Mouse (Mus musculus): ENCODE data around the gene Olfr1223. TPM values are rescaled to one million over a fixed set of nuclear protein-coding genes. Genes with fewer than 3 reads are reported as not detected.

Olfr1223 gene
- not detected in 2 replicates for polyA plus RNA-seq (2012; rRNA removed)

GRCm38 (mm10) chr2:89151460-89151859, at the start of gene Olfr1223:
Gene Olfr1223, minus strand, starts transcription at chr2:89151560.

GRCm38 (mm10) chr2:89199948-89200347, 48.6 kb upstream of the Olfr1223 start, which contains the start of gene Olfr1226:
Gene Olfr1226, minus strand, starts transcription at chr2:89200048.

GRCm38 (mm10) chr2:89174569-89174968, 23.2 kb upstream of the Olfr1223 start, which contains the start of gene Olfr1225:
Gene Olfr1225, minus strand, starts transcription at chr2:89174669.

GRCm38 (mm10) chr2:89163991-89164390, 12.6 kb upstream of the Olfr1223 start, which contains the start of gene Olfr1224-ps1:
Gene Olfr1224-ps1, minus strand, starts transcription at chr2:89164091.

GRCm38 (mm10) chr2:89132954-89133353, 18.4 kb downstream of the Olfr1223 start, which contains the start of gene Olfr1222:
Gene Olfr1222, minus strand, starts transcription at chr2:89133054.

GRCm38 (mm10) chr2:89117183-89117582, 34.2 kb downstream of the Olfr1223 start, which contains the start of gene Olfr1221:
Gene Olfr1221, minus strand, starts transcription at chr2:89117283.

GRCm38 (mm10) chr2:89106735-89107134, 44.6 kb downstream of the Olfr1223 start, which contains the start of gene Olfr1220:
Gene Olfr1220, minus strand, starts transcription at chr2:89106835.

Other genes starting within 250 kb of the Olfr1223 start
- not detected in 2 replicates for gene Olfr1208, start 249.2 kb downstream of the Olfr1223 start, polyA plus RNA-seq (2012; rRNA removed)
- gene Olfr1209, start 236.4 kb downstream of the Olfr1223 start, polyA plus RNA-seq (2012; rRNA removed), result not detected in 2 replicates
- not detected in 2 replicates for gene Olfr1211, start 213.4 kb downstream of the Olfr1223 start, polyA plus RNA-seq (2012; rRNA removed)
- gene Olfr1212, start 197.6 kb downstream of the Olfr1223 start, polyA plus RNA-seq (2012; rRNA removed), result not detected in 2 replicates
- gene Gm13762, start 171.3 kb downstream of the Olfr1223 start, polyA plus RNA-seq (2012; rRNA removed), result not detected in 2 replicates
- gene Olfr1214, start 158.9 kb downstream of the Olfr1223 start, polyA plus RNA-seq (2012; rRNA removed), result not detected in 2 replicates
- not detected in 2 replicates for gene Olfr1215, start 144.6 kb downstream of the Olfr1223 start, polyA plus RNA-seq (2012; rRNA removed)
- not detected in 2 replicates for gene Olfr1216, start 133.2 kb downstream of the Olfr1223 start, polyA plus RNA-seq (2012; rRNA removed)
- gene Olfr1217, start 119.5 kb downstream of the Olfr1223 start, polyA plus RNA-seq (2012; rRNA removed), result not detected in 2 replicates
- gene Olfr1218, start 90.4 kb downstream of the Olfr1223 start, polyA plus RNA-seq (2012; rRNA removed), result not detected in 2 replicates
- gene Olfr1219, start 68.0 kb downstream of the Olfr1223 start, polyA plus RNA-seq (2012; rRNA removed), result not detected in 2 replicates
- gene Olfr1220, start 44.7 kb downstream of the Olfr1223 start, polyA plus RNA-seq (2012; rRNA removed), result not detected in 2 replicates
- gene Olfr1221, start 34.3 kb downstream of the Olfr1223 start, polyA plus RNA-seq (2012; rRNA removed), result not detected in 2 replicates
- gene Olfr1222, start 18.5 kb downstream of the Olfr1223 start, polyA plus RNA-seq (2012; rRNA removed), result not detected in 2 replicates
- gene Olfr1224-ps1, start 12.5 kb upstream of the Olfr1223 start, polyA plus RNA-seq (2012; rRNA removed), result not detected in 2 replicates
- not detected in 2 replicates for gene Olfr1225, start 23.1 kb upstream of the Olfr1223 start, polyA plus RNA-seq (2012; rRNA removed)
- not detected in 2 replicates for gene Olfr1226, start 48.5 kb upstream of the Olfr1223 start, polyA plus RNA-seq (2012; rRNA removed)
- gene Olfr1228, start 102.5 kb upstream of the Olfr1223 start, polyA plus RNA-seq (2012; rRNA removed), result not detected in 2 replicates
- gene Olfr1229, start 136.5 kb upstream of the Olfr1223 start, polyA plus RNA-seq (2012; rRNA removed), result not detected in 2 replicates
- not detected in 2 replicates for gene Olfr1230, start 145.7 kb upstream of the Olfr1223 start, polyA plus RNA-seq (2012; rRNA removed)
- gene Olfr1231, start 155.5 kb upstream of the Olfr1223 start, polyA plus RNA-seq (2012; rRNA removed), result not detected in 2 replicates
- not detected in 2 replicates for gene Olfr1232, start 178.1 kb upstream of the Olfr1223 start, polyA plus RNA-seq (2012; rRNA removed)
- not detected in 2 replicates for gene Olfr1233, start 190.8 kb upstream of the Olfr1223 start, polyA plus RNA-seq (2012; rRNA removed)
- not detected in 2 replicates for gene Olfr1234, start 213.3 kb upstream of the Olfr1223 start, polyA plus RNA-seq (2012; rRNA removed)